Mouse (Mus musculus) limb, embryonic 13.5 days (tissue): ENCODE measurements at regions not wholly inside any gene's neighbourhood (a gene's known extent, or its start where the extent isn't known, plus 50 kb on each side); places are given as distances from the start of the nearest gene placed in this dataset.

ENCODE experiments used
- ATAC-seq: fragments of 200-750 bp; cut with Nextera tagmentation; 2 replicates; pipeline ENCODE4 v1.8.0; 2017; ENCODE audit warnings: low read depth, moderate number of reproducible peaks, moderate TSS enrichment; ENCODE audit not compliant: low FRiP score
- H3K27ac ChIP-seq: fragments of 300-500 bp; sonication (generic); 2 replicates; pipeline ENCODE4 v1.5.1; 2015; ENCODE audit warnings: inconsistent platforms, mild to moderate bottlenecking, moderate library complexity
- H3K27me3 ChIP-seq: fragments of 300-500 bp; sonication (generic); 2 replicates; pipeline ENCODE4 v1.6.1; 2015; ENCODE audit warnings: mild to moderate bottlenecking, inconsistent platforms
- H3K36me3 ChIP-seq: fragments of 300-500 bp; sonication (generic); 2 replicates; pipeline ENCODE4 v1.6.1; 2015; ENCODE audit warnings: inconsistent platforms, mild to moderate bottlenecking, moderate library complexity
- H3K4me1 ChIP-seq: fragments of 300-500 bp; sonication (generic); 2 replicates; pipeline ENCODE4 v1.6.1; 2015; ENCODE audit warnings: inconsistent platforms
- H3K4me2 ChIP-seq: fragments of 300-500 bp; sonication (generic); replicated peaks from 2 replicates; pipeline ENCODE4 v1.6.1; 2015; ENCODE audit warnings: inconsistent platforms, mild to moderate bottlenecking, moderate library complexity
- H3K4me3 ChIP-seq: fragments of 300-500 bp; sonication (generic); 2 replicates; pipeline ENCODE4 v1.5.1; 2015; ENCODE audit warnings: moderate library complexity, mild to moderate bottlenecking, inconsistent platforms
- H3K9ac ChIP-seq: fragments of 300-500 bp; sonication (generic); 2 replicates; pipeline ENCODE4 v1.6.1; 2015; ENCODE audit warnings: mild to moderate bottlenecking, inconsistent platforms
- H3K9me3 ChIP-seq: fragments of 300-500 bp; sonication (generic); 2 replicates; pipeline ENCODE4 v1.6.1; 2016; ENCODE audit warnings: inconsistent platforms
- WGBS: fragments of 180-500 bp; shearing (Covaris S2); methylation state at CpG from one replicate; pipeline ENCODE4 v1.1.7; 2015; 5-methylcytosine and 5-hydroxymethylcytosine counted together

- no peak overlapping the region for H3K4me2 ChIP-seq
- no peaks in the 10 kb centered on the region for H3K36me3 ChIP-seq
- H3K4me3 ChIP-seq: no peak overlapping the region
- 81% methylated on average over 6 of the region's 6 CpGs for WGBS
- no peaks in the 10 kb centered on the region for H3K27me3 ChIP-seq
- no peaks in the 10 kb centered on the region for H3K9me3 ChIP-seq
- H3K4me1 ChIP-seq: peaks cover 20% of the 10 kb centered on the region
- no peak overlapping the region for H3K27ac ChIP-seq
- H3K9ac ChIP-seq: no peak overlapping the region
- no peak for ATAC-seq
These were observed 199.8 kb downstream of the Wdr11 start for GRCm38 (mm10) chr7:129791450-129791820.

- H3K9me3 ChIP-seq: no peaks in the 10 kb centered on the region
- no peak overlapping the region for H3K27ac ChIP-seq
- H3K27me3 ChIP-seq: no peaks in the 10 kb centered on the region
- no peak overlapping the region for H3K9ac ChIP-seq
- WGBS: 86% methylated on average over 2 of the region's 2 CpGs
- H3K4me2 ChIP-seq: no peak overlapping the region
- peaks cover 18% of the 10 kb centered on the region for H3K4me1 ChIP-seq
- ATAC-seq: no peak
- no peaks in the 10 kb centered on the region for H3K36me3 ChIP-seq
- H3K4me3 ChIP-seq: no peak overlapping the region
These were observed 202.1 kb downstream of the Wdr11 start for GRCm38 (mm10) chr7:129793733-129794132.

GRCm38 (mm10) chr7:129794276-129794675 lies 202.6 kb downstream of the Wdr11 start:
- Histone ChIP-seq H3K4me1 (peaks cover 14% of the 10 kb centered on the region), H3K4me2 (no peak overlapping the region), H3K9me3 (no peaks in the 10 kb centered on the region), H3K36me3 (no peaks in the 10 kb centered on the region), H3K4me3 (no peak overlapping the region), H3K27ac (no peak overlapping the region), H3K27me3 (no peaks in the 10 kb centered on the region), H3K9ac (no peak overlapping the region)
- no peak for ATAC-seq
- 87% methylated on average over 5 of the region's 5 CpGs for WGBS

DNA sequence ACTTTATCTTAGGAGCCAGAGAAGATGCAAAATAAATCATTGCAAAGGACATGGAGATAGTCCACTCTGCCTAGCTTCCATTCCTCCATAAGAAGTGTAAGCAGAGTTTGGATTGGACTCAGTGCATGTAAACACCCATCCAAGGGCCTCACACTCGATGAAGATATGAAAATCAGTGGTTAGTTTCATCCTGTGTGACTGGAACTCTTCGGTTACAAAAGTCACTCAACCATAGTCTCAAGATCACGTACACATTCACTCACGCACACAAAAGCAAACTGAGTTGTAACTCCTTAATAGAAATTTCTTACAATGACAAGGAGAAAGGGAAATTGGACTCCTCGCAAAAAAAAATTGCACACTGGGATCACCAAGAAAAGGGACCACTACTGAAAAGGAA lies 206.9 kb downstream of the Wdr11 start:
- WGBS: 88% methylated on average over 5 of the region's 5 CpGs
- ATAC-seq: no peak
- H3K9ac ChIP-seq: no peak overlapping the region
- H3K27ac ChIP-seq: no peak overlapping the region
- H3K27me3 ChIP-seq: no peaks in the 10 kb centered on the region
- no peaks in the 10 kb centered on the region for H3K9me3 ChIP-seq
- no peak overlapping the region for H3K4me2 ChIP-seq
- H3K4me3 ChIP-seq: no peak overlapping the region
- H3K36me3 ChIP-seq: no peaks in the 10 kb centered on the region
- peaks cover 26% of the 10 kb centered on the region for H3K4me1 ChIP-seq

- peaks cover 30% of the 10 kb centered on the region for H3K4me1 ChIP-seq
- peaks cover 4% of the 10 kb centered on the region; the same call in 1 of the 2 replicates for H3K27me3 ChIP-seq
- 48% methylated on average over 6 of the region's 6 CpGs for WGBS
- no peak overlapping the region for H3K4me3 ChIP-seq
- ATAC-seq: no peak
- H3K36me3 ChIP-seq: no peaks in the 10 kb centered on the region
- H3K9ac ChIP-seq: no peak overlapping the region
- H3K4me2 ChIP-seq: no peak overlapping the region
- H3K9me3 ChIP-seq: no peaks in the 10 kb centered on the region
- H3K27ac ChIP-seq: no peak overlapping the region
These were observed 208.8 kb downstream of the Wdr11 start for GRCm38 (mm10) chr7:129800461-129800867.

DNA sequence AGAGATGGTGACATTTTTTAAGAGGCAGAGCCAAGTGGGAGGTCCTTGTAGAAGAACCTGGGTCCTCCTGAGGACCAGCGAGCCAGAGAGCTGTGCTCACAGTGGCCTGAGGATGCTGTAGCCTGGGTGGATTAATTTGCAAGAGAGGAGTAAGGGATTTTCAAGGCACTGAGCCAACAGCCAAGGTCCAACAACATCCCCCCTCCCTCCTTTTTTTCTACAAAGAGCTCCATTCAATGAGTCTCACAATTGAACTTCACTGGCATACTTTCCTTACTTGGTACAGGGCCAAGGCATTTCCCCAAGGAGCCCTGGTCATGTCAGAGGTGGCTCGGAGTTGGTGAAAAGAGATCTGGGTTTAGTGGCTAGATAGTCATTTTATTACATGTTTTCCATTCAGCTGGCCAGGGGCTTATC lies 209.8 kb downstream of the Wdr11 start:
- Histone ChIP-seq H3K36me3 (no peaks in the 10 kb centered on the region), H3K27me3 (peaks cover 4% of the 10 kb centered on the region; the same call in 1 of the 2 replicates), H3K4me1 (peaks cover 30% of the 10 kb centered on the region), H3K27ac (peak overlapping the region; percentile 55; the same call in 1 of the 2 replicates), H3K9ac (no peak overlapping the region), H3K4me3 (no peak overlapping the region), H3K4me2 (no peak overlapping the region), H3K9me3 (no peaks in the 10 kb centered on the region)
- peak; percentile 71 for ATAC-seq
- 37% methylated on average over 2 of the region's 2 CpGs for WGBS

GRCm38 (mm10) chr7:129802168-129802567 lies 210.5 kb downstream of the Wdr11 start:
- H3K27ac ChIP-seq: no peak overlapping the region
- H3K9me3 ChIP-seq: no peaks in the 10 kb centered on the region
- no peak overlapping the region for H3K4me2 ChIP-seq
- no peak for ATAC-seq
- H3K9ac ChIP-seq: no peak overlapping the region
- peaks cover 4% of the 10 kb centered on the region; the same call in 1 of the 2 replicates for H3K27me3 ChIP-seq
- 70% methylated on average over 6 of the region's 6 CpGs for WGBS
- no peaks in the 10 kb centered on the region for H3K36me3 ChIP-seq
- no peak overlapping the region for H3K4me3 ChIP-seq
- H3K4me1 ChIP-seq: peaks cover 30% of the 10 kb centered on the region

DNA sequence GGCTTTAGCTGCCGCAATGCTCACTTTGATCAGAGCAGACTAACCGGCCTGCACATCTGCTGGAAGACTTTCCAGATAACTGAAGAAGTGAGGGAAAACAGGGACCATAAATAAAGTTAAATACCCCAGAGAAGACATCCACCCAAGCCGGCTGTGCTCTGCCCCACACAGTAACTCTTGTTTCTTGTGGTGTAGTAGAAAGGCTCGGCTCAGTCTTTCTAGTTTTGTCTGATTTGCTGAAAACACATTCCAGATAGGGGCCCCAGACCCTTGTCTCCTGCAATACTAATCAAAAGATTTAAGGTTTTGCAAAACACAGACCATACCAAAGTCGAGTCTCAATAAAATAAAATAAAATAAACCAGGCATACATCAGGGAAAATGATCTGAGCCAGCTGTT lies 213.7 kb downstream of the Wdr11 start:
- Histone ChIP-seq H3K27me3 (peaks cover 4% of the 10 kb centered on the region; the same call in 1 of the 2 replicates), H3K4me2 (no peak overlapping the region), H3K9me3 (no peaks in the 10 kb centered on the region), H3K4me3 (no peak overlapping the region), H3K36me3 (no peaks in the 10 kb centered on the region), H3K4me1 (peaks cover 31% of the 10 kb centered on the region), H3K9ac (no peak overlapping the region), H3K27ac (no peak overlapping the region)
- no peak for ATAC-seq
- 19% methylated on average over 5 of the region's 5 CpGs for WGBS

GRCm38 (mm10) chr7:129810141-129810540 lies 218.5 kb downstream of the Wdr11 start:
- Histone ChIP-seq H3K27ac (peak overlapping the region; percentile 84), H3K4me1 (peaks cover 12% of the 10 kb centered on the region), H3K27me3 (no peaks in the 10 kb centered on the region), H3K4me2 (peak overlapping the region; percentile 23; the same call in 1 of the 2 replicates), H3K4me3 (no peak overlapping the region), H3K9me3 (no peaks in the 10 kb centered on the region), H3K9ac (no peak overlapping the region), H3K36me3 (no peaks in the 10 kb centered on the region)
- ATAC-seq: peak; percentile 80
- WGBS: 42% methylated on average over 9 of the region's 9 CpGs

- ATAC-seq: peak; percentile 73
These were observed 218.9 kb downstream of the Wdr11 start for GRCm38 (mm10) chr7:129810565-129810964.

DNA sequence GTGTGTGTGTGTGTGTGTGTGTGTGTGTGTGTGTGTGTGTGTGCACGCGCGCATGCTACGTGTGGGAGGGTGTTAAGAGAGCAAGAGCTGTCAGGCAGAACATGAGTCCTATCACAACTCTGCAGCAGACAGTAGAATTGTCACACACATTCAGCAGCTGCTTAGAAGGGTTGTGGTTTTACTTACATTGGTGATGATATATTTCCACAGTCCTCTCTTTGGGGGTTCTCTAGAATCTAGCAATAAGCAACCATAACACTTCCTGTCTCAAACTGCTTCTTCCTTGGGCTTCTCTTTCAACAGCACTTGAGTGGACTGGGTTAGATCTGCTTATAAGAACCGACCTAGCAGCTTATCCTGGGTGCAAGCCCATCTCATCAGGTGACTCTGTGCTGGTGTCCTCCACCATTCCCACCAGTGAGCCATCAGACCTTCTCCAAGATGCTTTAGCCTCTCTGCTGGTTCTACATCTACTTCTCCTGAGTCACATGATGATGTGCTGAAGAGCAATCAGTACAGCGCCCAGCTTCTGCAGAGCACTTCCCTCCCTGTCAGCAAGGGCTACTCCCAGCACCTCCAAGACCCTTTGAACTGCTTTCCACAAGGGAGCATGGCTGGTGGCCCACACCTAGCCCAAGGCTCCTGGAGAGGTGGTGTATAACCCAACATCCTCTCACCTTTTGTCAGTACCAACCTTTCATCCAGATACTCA lies 222.6 kb downstream of the Wdr11 start:
- WGBS: 84% methylated on average over 6 of the region's 6 CpGs
- no peaks in the 10 kb centered on the region for H3K36me3 ChIP-seq

More at GRCm38 (mm10) chr7:129810565-129810964, 218.9 kb downstream of the Wdr11 start:
- peaks cover 9% of the 10 kb centered on the region for H3K4me1 ChIP-seq
- no peak overlapping the region for H3K4me3 ChIP-seq
- H3K9ac ChIP-seq: no peak overlapping the region
- peak overlapping the region; percentile 23; the same call in 1 of the 2 replicates for H3K4me2 ChIP-seq
- no peaks in the 10 kb centered on the region for H3K27me3 ChIP-seq
- no peaks in the 10 kb centered on the region for H3K36me3 ChIP-seq
- H3K9me3 ChIP-seq: no peaks in the 10 kb centered on the region
- H3K27ac ChIP-seq: peak overlapping the region; percentile 84
- WGBS: 44% methylated on average over 4 of the region's 4 CpGs

DNA sequence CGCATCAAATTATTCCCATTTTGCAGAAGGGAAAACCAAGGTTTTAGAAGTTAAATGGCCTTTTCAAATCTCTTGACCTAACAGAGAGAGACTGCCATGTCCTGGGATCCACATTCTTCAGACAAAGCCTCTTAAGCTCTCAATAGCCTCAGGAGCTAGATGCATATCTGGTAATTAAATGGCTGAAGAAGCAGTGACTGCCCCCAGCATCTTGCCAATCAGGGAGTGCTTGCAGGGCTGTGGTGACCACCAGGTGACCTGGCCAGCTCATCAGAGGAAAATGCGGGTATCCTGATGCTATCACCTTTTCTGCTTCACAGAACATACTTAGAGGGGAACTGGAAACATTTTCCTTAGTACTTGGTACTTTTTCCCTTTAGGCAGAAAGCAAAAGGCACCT lies 227.2 kb downstream of the Wdr11 start:
- H3K4me3 ChIP-seq: no peak overlapping the region
- 86% methylated on average over 2 of the region's 2 CpGs for WGBS
- H3K36me3 ChIP-seq: no peaks in the 10 kb centered on the region
- ATAC-seq: no peak
- H3K4me2 ChIP-seq: no peak overlapping the region
- H3K4me1 ChIP-seq: no peaks in the 10 kb centered on the region
- H3K9ac ChIP-seq: no peak overlapping the region
- no peak overlapping the region for H3K27ac ChIP-seq
- peaks cover 10% of the 10 kb centered on the region; the same call in 1 of the 2 replicates for H3K27me3 ChIP-seq
- H3K9me3 ChIP-seq: no peaks in the 10 kb centered on the region

More for the DNA sequence above, 222.6 kb downstream of the Wdr11 start:
- H3K27ac ChIP-seq: no peak overlapping the region
- ATAC-seq: no peak
- no peak overlapping the region for H3K4me2 ChIP-seq
- no peak overlapping the region for H3K4me3 ChIP-seq
- no peaks in the 10 kb centered on the region for H3K27me3 ChIP-seq
- no peak overlapping the region for H3K9ac ChIP-seq
- no peaks in the 10 kb centered on the region for H3K9me3 ChIP-seq
- peaks cover 9% of the 10 kb centered on the region for H3K4me1 ChIP-seq

GRCm38 (mm10) chr7:129819651-129820050 lies 228.0 kb downstream of the Wdr11 start:
- H3K9me3 ChIP-seq: no peaks in the 10 kb centered on the region

More at GRCm38 (mm10) chr7:129819651-129820050, 228.0 kb downstream of the Wdr11 start:
- H3K9ac ChIP-seq: no peak overlapping the region
- WGBS: 82% methylated on average over 5 of the region's 5 CpGs
- peaks cover 12% of the 10 kb centered on the region; the same call in 1 of the 2 replicates for H3K27me3 ChIP-seq
- H3K27ac ChIP-seq: no peak overlapping the region
- H3K4me2 ChIP-seq: no peak overlapping the region
- H3K4me1 ChIP-seq: peaks cover 3% of the 10 kb centered on the region
- ATAC-seq: no peak
- no peak overlapping the region for H3K4me3 ChIP-seq
- no peaks in the 10 kb centered on the region for H3K36me3 ChIP-seq
